In genomic region chr2:143917622-143918021, GRCm38 (mm10) we compare ENCODE assay signal across 9 mouse cellular contexts. TPM values are rescaled to one million over a fixed set of nuclear protein-coding genes. Genes with fewer than 3 reads are reported as not detected.
DNase-seq lines count a peak whose midpoint lies in the region; ATAC-seq and TF ChIP-seq lines count a peak whose summit lies in the region.
"Had no signal": no experiment of that assay in that cellular context is flagged by ENCODE, and none has a peak within 500 bp of the region (broad histone marks: within the 10 kb centered on the region; RNA-seq: fewer than 3 reads in every experiment).

No protein-coding gene starts in this region.

- H3K9ac ChIP-seq in heart, embryonic 14.5 days (ENCODE audit: low read length): peak overlapping the region; percentile 99
- H3K9ac ChIP-seq in embryonic facial prominence, embryonic 14.5 days (ENCODE audit: low read depth, low read length): no peak overlapping the region
- no peak overlapping the region for H3K9ac ChIP-seq in lung, postnatal 0 days (replicated peaks; ENCODE audit: low read depth)

- H3K27ac ChIP-seq in heart, embryonic 14.5 days (replicated peaks in 1 of 2; ENCODE audit: control insufficient read depth in 1 of 2, insufficient read depth in 1 of 2, low read depth in 2 of 2, low read length in 2 of 2): peak overlapping the region in 1 of 2 experiments; percentile 37; a peak in 1 of 4 replicates
- no peak overlapping the region; the same call in 1 of the 2 replicates for H3K27ac ChIP-seq in embryonic facial prominence, embryonic 14.5 days (replicated peaks; ENCODE audit: low read depth, low read length)
- peak overlapping the region; percentile 47; the same call in 1 of the 2 replicates for H3K27ac ChIP-seq in lung, postnatal 0 days (ENCODE audit: low read length)

- H3K27me3 ChIP-seq in heart, embryonic 14.5 days (ENCODE audit: control insufficient read depth, insufficient read depth, low read length): no peaks in the 10 kb centered on the region
- H3K27me3 ChIP-seq in E14TG2a.4 (ENCODE audit: insufficient read depth, low read length): no peaks in the 10 kb centered on the region
- no peaks in the 10 kb centered on the region for H3K27me3 ChIP-seq in embryonic facial prominence, embryonic 14.5 days (replicated peaks; ENCODE audit: control insufficient read depth, insufficient read depth, low read length)
- H3K27me3 ChIP-seq in lung, postnatal 0 days (replicated peaks; ENCODE audit: insufficient read depth, low read length): no peaks in the 10 kb centered on the region

- TF ChIP-seq EP300 in lung, postnatal 0 days (IDR thresholded peaks at IDR 0.05): no peak

- H3K4me2 ChIP-seq in heart, embryonic 14.5 days (ENCODE audit: low read length): peak overlapping the region; percentile 63
- H3K4me2 ChIP-seq in embryonic facial prominence, embryonic 14.5 days (ENCODE audit: low read depth, low read length): peak overlapping the region; percentile 59
- peak overlapping the region; percentile 59 for H3K4me2 ChIP-seq in lung, postnatal 0 days (replicated peaks; ENCODE audit: low read depth, low read length)

- WGBS in heart, embryonic 14.5 days: 31% methylated on average over 5 of the region's 5 CpGs
- WGBS in embryonic facial prominence, embryonic 14.5 days: 69% methylated on average over 5 of the region's 5 CpGs
- 54% methylated on average over 5 of the region's 5 CpGs for WGBS in lung, postnatal 0 days

- no peak for TF ChIP-seq CTCF in E14TG2a.4 (conservative IDR thresholded peaks at IDR 0.05; ENCODE audit: low read length)
- TF ChIP-seq CTCF in lung, postnatal 0 days (IDR thresholded peaks at IDR 0.05): no peak

- peak overlapping the region; percentile 6 to 94; a peak in 3 of 4 replicates for H3K4me3 ChIP-seq in heart, embryonic 14.5 days (ENCODE audit: control insufficient read depth in 1 of 2, insufficient read depth in 1 of 2, low read depth in 1 of 2, low read length in 2 of 2)
- H3K4me3 ChIP-seq in E14TG2a.4 (replicated peaks; ENCODE audit: low read length): peak overlapping the region; percentile 95
- peak overlapping the region; percentile 81; the same call in 1 of the 2 replicates for H3K4me3 ChIP-seq in embryonic facial prominence, embryonic 14.5 days (ENCODE audit: low read depth, low read length)
- H3K4me3 ChIP-seq in lung, postnatal 0 days (ENCODE audit: low read depth, low read length): peak overlapping the region; percentile 87; the same call in 1 of the 2 replicates

- no peaks in the 10 kb centered on the region for H3K9me3 ChIP-seq in heart, embryonic 14.5 days (ENCODE audit: control insufficient read depth, low read length)
- H3K9me3 ChIP-seq in E14TG2a.4 (ENCODE audit: low read length): no peaks in the 10 kb centered on the region
- H3K9me3 ChIP-seq in embryonic facial prominence, embryonic 14.5 days (ENCODE audit: control insufficient read depth, low read length): no peaks in the 10 kb centered on the region
- H3K9me3 ChIP-seq in lung, postnatal 0 days (ENCODE audit: low read length): no peaks in the 10 kb centered on the region

- no peaks in the 10 kb centered on the region for H3K36me3 ChIP-seq in heart, embryonic 14.5 days (ENCODE audit: control insufficient read depth, insufficient read depth, low read length)
- peaks cover under 1% of the 10 kb centered on the region for H3K36me3 ChIP-seq in E14TG2a.4 (ENCODE audit: insufficient read depth, low read length)
- H3K36me3 ChIP-seq in embryonic facial prominence, embryonic 14.5 days (ENCODE audit: control insufficient read depth, insufficient read depth, low read length): no peaks in the 10 kb centered on the region
- H3K36me3 ChIP-seq in lung, postnatal 0 days (ENCODE audit: insufficient read depth, low read length): no peaks in the 10 kb centered on the region

- no peak for DNase-seq in heart, postnatal 4 days
- no peak for DNase-seq in embryonic facial prominence, embryonic 14.5 days (ENCODE audit: low spot score)
- DNase-seq in lung, postnatal 0 days (ENCODE audit: low spot score): peak; percentile 80
- no peak for DNase-seq in thymus, postnatal 14 days
- no peak for DNase-seq in right cerebral cortex, postnatal 14 days
- DNase-seq in frontal cortex, postnatal 25 days (ENCODE audit: low spot score in 2 of 2): no peak
- DNase-seq: right cerebral cortex, postnatal 4 days had no signal

- ATAC-seq in heart, embryonic 14.5 days (ENCODE audit: insufficient number of reproducible peaks, insufficient read depth, low FRiP score, low read depth): no peak
- ATAC-seq in embryonic facial prominence, embryonic 14.5 days (ENCODE audit: low read depth): no peak
- ATAC-seq in lung, postnatal 0 days: no peak

- H3K4me1 ChIP-seq in heart, embryonic 14.5 days (ENCODE audit: control insufficient read depth in 2 of 2, insufficient read depth in 2 of 2, low read length in 2 of 2): peaks cover 5 to 40% of the 10 kb centered on the region in 2 experiments
- H3K4me1 ChIP-seq in E14TG2a.4 (replicated peaks; ENCODE audit: low read depth, low read length): peaks cover 67% of the 10 kb centered on the region
- H3K4me1 ChIP-seq in embryonic facial prominence, embryonic 14.5 days (ENCODE audit: control insufficient read depth, insufficient read depth, low read length): peaks cover 18% of the 10 kb centered on the region
- peaks cover 9% of the 10 kb centered on the region for H3K4me1 ChIP-seq in lung, postnatal 0 days (ENCODE audit: insufficient read depth, low read depth, low read length)

RNA-seq across cellular contexts. Expression of gene Dstn, which starts 2.5 kb away (rescaled TPM):
- 1,027 and 1,036 TPM in 2 replicates for polyA plus RNA-seq in heart, embryonic 14.5 days (2014; fragmentation: Nextera tagmentation; extraction: Ambion mirVana)
- total RNA-seq in heart, postnatal 4 days (2021): 100 to 1,000 TPM; 708 to 736 TPM
- polyA plus RNA-seq in embryonic facial prominence, embryonic 14.5 days (2014; fragmentation: Nextera tagmentation; extraction: Ambion mirVana): 389 and 391 TPM in 2 replicates
- 640 and 655 TPM in 2 replicates for polyA plus RNA-seq in lung, postnatal 0 days (2015; fragmentation: Nextera tagmentation; extraction: Ambion mirVana)

RNA-seq across cellular contexts. Expression of gene Bfsp1, which starts 54.6 kb away (rescaled TPM):
- 2.1 and 2.2 TPM in 2 replicates for polyA plus RNA-seq in heart, embryonic 14.5 days (2014; fragmentation: Nextera tagmentation; extraction: Ambion mirVana)
- under 1 TPM; 0.98 to 0.99 TPM for total RNA-seq in heart, postnatal 4 days (2021)
- 3.0 and 3.8 TPM in 2 replicates for polyA plus RNA-seq in embryonic facial prominence, embryonic 14.5 days (2014; fragmentation: Nextera tagmentation; extraction: Ambion mirVana)
- polyA plus RNA-seq in lung, postnatal 0 days (2015; fragmentation: Nextera tagmentation; extraction: Ambion mirVana): 3.2 and 4.7 TPM in 2 replicates
